Mouse (Mus musculus) forebrain, embryonic 14.5 days (tissue): Measurements from ENCODE around the gene Lrrc57. TPM values are rescaled to one million over a fixed set of nuclear protein-coding genes. Genes with fewer than 3 reads are reported as not detected.

Experiments used
- ATAC-seq: fragments of 200-750 bp; cut with Nextera tagmentation; 2 replicates; pipeline ENCODE4 v1.8.0; 2017; ENCODE audit warnings: mild to moderate bottlenecking, moderate library complexity
- DNase-seq: peaks from one replicate; pipeline ENCODE4 v3.0.0-alpha.2; 2015; ENCODE audit warnings: low spot score
- H3K27ac ChIP-seq: fragments of 300-500 bp; sonication (generic); 2 replicates; pipeline ENCODE4 v1.5.1; 2014; ENCODE audit warnings: low read depth, mild to moderate bottlenecking, control low read depth, low read length, moderate library complexity
- H3K27me3 ChIP-seq: fragments of 300-500 bp; sonication (generic); replicated peaks from 2 replicates; pipeline ENCODE4 v1.6.1; 2014; ENCODE audit warnings: low read length, control low read depth, mixed read lengths; ENCODE audit not compliant: control insufficient read depth, insufficient read depth
- H3K36me3 ChIP-seq: fragments of 300-500 bp; sonication (generic); 2 replicates; pipeline ENCODE4 v1.6.1; 2014; ENCODE audit warnings: low read length, control low read depth; ENCODE audit not compliant: control insufficient read depth, insufficient read depth
- H3K4me1 ChIP-seq: fragments of 300-500 bp; sonication (generic); 2 replicates; pipeline ENCODE4 v1.6.1; 2014; ENCODE audit warnings: antibody characterized with exemption, low read length, control low read depth; ENCODE audit not compliant: control insufficient read depth, insufficient read depth
- H3K4me2 ChIP-seq: fragments of 300-500 bp; sonication (generic); 2 replicates; pipeline ENCODE4 v1.6.1; 2014; ENCODE audit warnings: mild to moderate bottlenecking, control low read depth, low read length
- H3K4me3 ChIP-seq: fragments of 300-500 bp; sonication (generic); 2 replicates; pipeline ENCODE4 v1.5.1; 2014; ENCODE audit warnings: low read depth, low read length, control low read depth
- H3K9ac ChIP-seq: fragments of 300-500 bp; sonication (generic); 2 replicates; pipeline ENCODE4 v1.6.1; 2014; ENCODE audit warnings: mild to moderate bottlenecking, low read length, control low read depth, moderate library complexity
- H3K9me3 ChIP-seq: fragments of 300-500 bp; sonication (generic); replicated peaks from 2 replicates; pipeline ENCODE4 v1.6.1; 2016; ENCODE audit warnings: low read length, control low read depth, mixed read lengths; ENCODE audit not compliant: control insufficient read depth
- WGBS: fragments of 180-500 bp; shearing (Covaris S2); extraction: QIAGEN DNeasy Blood & Tissue Kit; methylation state at CpG from one replicate; pipeline ENCODE4 v1.1.7; 2014; 5-methylcytosine and 5-hydroxymethylcytosine counted together
- polyA plus RNA-seq: library from polyadenylated mRNA; unstranded; fragments of >200 nt; fragmentation: Nextera tagmentation; extraction: Ambion mirVana; gene quantifications from 2 replicates; pipeline ENCODE4 v1.2.1, GENCODE M21; 2014

The Lrrc57 gene
- polyA plus RNA-seq, 1 experiment from 2014 or later = 31.0 TPM

DNA sequence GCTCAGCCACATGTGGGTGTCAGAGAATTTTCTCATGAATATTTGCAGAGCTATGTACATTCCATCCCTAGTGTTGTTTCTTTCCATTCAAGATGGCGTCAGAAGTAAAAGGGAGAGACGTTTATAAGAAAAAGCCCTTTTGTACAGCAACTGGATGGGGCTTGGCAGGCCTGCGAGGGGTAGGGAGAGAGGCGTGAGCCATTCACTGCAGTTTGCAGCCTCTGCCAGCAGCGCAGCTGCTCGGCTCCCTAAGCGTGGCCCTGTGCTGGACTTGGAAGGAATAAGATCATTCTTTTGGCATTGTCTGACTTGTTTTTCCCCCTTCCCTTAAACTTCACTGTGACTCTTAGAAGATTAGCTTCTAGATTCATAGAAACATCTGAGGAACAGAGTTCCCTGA is 34.5 kb upstream of the Lrrc57 start:
- peak; percentile 67; the same call in 1 of the 2 replicates for ATAC-seq
- H3K4me3 ChIP-seq = no peak overlapping the region
- H3K4me2 ChIP-seq = no peak overlapping the region
- H3K27me3 ChIP-seq = no peaks in the 10 kb centered on the region
- peak; percentile 69 for DNase-seq
- H3K9me3 ChIP-seq = no peaks in the 10 kb centered on the region
- no peaks in the 10 kb centered on the region for H3K36me3 ChIP-seq
- no peak overlapping the region for H3K9ac ChIP-seq
- no peak overlapping the region for H3K27ac ChIP-seq
- WGBS = 35% methylated on average over 7 of the region's 7 CpGs
- H3K4me1 ChIP-seq = no peaks in the 10 kb centered on the region; the same call in 1 of the 2 replicates

GRCm38 (mm10) chr2:120640835-120641234 is 31.5 kb upstream of the Lrrc57 start:
- no peaks in the 10 kb centered on the region for H3K27me3 ChIP-seq
- no peak overlapping the region for H3K27ac ChIP-seq
- H3K9me3 ChIP-seq = no peaks in the 10 kb centered on the region
- H3K4me2 ChIP-seq = no peak overlapping the region
- no peak overlapping the region for H3K4me3 ChIP-seq
- no peaks in the 10 kb centered on the region for H3K36me3 ChIP-seq
- ATAC-seq (no peak), DNase-seq (no peak)
- no peak overlapping the region for H3K9ac ChIP-seq
- H3K4me1 ChIP-seq = no peaks in the 10 kb centered on the region; the same call in 1 of the 2 replicates
- 83% methylated on average over 8 of the region's 8 CpGs for WGBS

DNA sequence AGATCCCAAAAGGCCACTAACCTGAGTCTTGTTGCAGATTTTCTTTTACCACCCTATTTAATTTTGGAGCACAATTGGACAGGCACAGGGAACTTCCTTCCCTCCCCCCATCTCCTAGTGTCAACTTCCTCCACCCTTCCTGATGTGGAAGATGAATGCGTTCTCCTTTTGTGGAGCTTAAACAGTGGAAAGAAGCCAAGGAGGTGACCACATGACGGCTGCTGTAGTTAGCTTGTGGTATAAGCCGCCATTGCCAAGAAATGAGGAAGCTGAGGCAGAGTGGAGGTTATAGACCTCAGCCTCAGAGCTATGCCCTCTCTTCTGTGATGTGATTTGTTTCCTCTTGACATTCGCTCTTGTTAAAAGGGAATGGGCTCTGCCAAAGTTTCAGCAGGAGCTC is 22.6 kb upstream of the Lrrc57 start:
- WGBS = 87% methylated on average over 4 of the region's 4 CpGs
- no peaks in the 10 kb centered on the region for H3K36me3 ChIP-seq

DNA sequence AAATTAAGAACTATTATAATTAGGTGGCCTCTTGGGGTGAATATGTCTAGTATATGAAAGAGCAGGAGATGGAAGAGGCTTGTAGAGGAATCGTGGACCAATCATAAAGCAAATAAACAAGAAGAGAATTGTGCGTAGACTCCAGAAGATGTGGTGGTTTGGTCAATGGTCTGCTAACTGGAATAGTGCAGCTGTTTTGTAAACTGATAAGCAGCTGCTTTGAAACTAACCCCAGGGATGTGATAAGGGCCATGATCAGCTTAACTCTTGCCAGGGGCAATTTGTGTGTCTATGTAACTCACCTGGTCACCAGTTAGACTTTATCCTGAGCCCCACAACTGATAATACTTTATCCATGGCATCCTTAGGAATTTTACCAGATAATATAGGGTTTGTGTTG is 22.2 kb upstream of the Lrrc57 start:
- Histone ChIP-seq H3K9me3 (no peaks in the 10 kb centered on the region), H3K4me3 (no peak overlapping the region), H3K4me2 (no peak overlapping the region), H3K27ac (no peak overlapping the region), H3K4me1 (no peaks in the 10 kb centered on the region), H3K9ac (no peak overlapping the region), H3K27me3 (no peaks in the 10 kb centered on the region), H3K36me3 (no peaks in the 10 kb centered on the region)
- DNase-seq = no peak
- ATAC-seq = no peak
- WGBS = 94% methylated on average over 2 of the region's 2 CpGs

More for the DNA sequence above, 22.6 kb upstream of the Lrrc57 start:
- no peak overlapping the region for H3K27ac ChIP-seq
- H3K4me1 ChIP-seq = no peaks in the 10 kb centered on the region
- H3K27me3 ChIP-seq = no peaks in the 10 kb centered on the region
- no peak overlapping the region for H3K9ac ChIP-seq
- H3K4me2 ChIP-seq = no peak overlapping the region
- DNase-seq (no peak), ATAC-seq (no peak)
- no peaks in the 10 kb centered on the region for H3K9me3 ChIP-seq
- H3K4me3 ChIP-seq = no peak overlapping the region

GRCm38 (mm10) chr2:120630655-120631054 is 21.3 kb upstream of the Lrrc57 start:
- no peaks in the 10 kb centered on the region for H3K27me3 ChIP-seq
- no peaks in the 10 kb centered on the region for H3K4me1 ChIP-seq
- H3K9me3 ChIP-seq = no peaks in the 10 kb centered on the region
- DNase-seq (no peak), ATAC-seq (no peak)
- H3K27ac ChIP-seq = no peak overlapping the region
- no peaks in the 10 kb centered on the region for H3K36me3 ChIP-seq
- no peak overlapping the region for H3K4me2 ChIP-seq
- H3K4me3 ChIP-seq = no peak overlapping the region
- H3K9ac ChIP-seq = no peak overlapping the region
- WGBS = 80% methylated on average over 2 of the region's 2 CpGs

- Histone ChIP-seq H3K36me3 (no peaks in the 10 kb centered on the region), H3K4me3 (no peak overlapping the region), H3K27me3 (no peaks in the 10 kb centered on the region), H3K4me1 (no peaks in the 10 kb centered on the region), H3K9me3 (no peaks in the 10 kb centered on the region), H3K4me2 (no peak overlapping the region), H3K9ac (no peak overlapping the region), H3K27ac (no peak overlapping the region)
- 84% methylated on average over 2 of the region's 2 CpGs for WGBS
- ATAC-seq = no peak
- no peak for DNase-seq
Measured at GRCm38 (mm10) chr2:120630246-120630645, 20.9 kb upstream of the Lrrc57 start.

DNA sequence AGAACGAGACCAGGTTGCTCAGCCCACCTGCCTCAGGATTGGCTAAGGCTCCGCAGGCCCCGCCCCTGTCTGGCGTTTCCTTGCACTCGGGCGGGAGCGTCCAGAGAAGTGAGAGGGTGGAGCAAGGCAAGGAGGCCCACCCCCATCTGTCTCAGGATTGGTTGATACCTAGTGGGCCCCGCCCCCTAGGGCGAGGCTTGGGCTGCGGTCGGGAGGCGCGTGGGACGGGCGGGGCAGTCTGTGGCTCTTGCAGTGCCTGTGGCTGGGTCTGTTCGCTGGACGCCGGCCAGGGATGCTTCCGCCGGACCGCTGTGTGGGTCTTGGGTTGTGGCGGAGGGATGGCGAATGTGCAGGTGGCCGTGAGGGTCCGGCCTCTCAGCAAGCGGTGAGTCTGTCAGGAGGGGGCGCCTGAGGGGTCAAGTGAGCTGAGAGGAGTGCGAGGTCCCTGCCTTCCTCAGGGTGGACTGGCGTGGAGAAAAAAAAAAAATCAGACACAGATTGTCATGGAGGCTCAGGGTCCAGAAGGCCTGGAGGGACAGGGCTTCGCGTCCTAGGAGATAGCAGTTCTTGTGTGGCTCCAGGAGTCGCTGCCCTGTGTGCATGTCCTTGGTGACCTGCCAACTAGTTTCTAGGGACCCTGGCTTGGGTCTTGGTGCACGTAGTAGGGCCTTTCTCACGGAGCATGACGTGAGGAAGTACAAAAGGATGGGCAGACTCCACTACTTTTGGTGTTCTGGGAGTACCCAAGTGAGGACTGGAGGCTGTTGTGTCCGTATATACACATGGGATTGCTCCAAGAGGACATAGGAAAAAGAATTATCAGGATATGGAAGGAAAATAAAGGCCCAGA is 19.8 kb upstream of the Lrrc57 start, which contains the start of gene Stard9:
Gene Stard9 (plus strand): TSS at position 236 of the 850 bp plus-strand sequence.
- peak; percentile 100 for ATAC-seq

GRCm38 (mm10) chr2:120628076-120628865 is 19.0 kb upstream of the Lrrc57 start:
- peak overlapping the region; percentile 35; the same call in 1 of the 2 replicates for H3K9ac ChIP-seq

More for the DNA sequence above, 19.8 kb upstream of the Lrrc57 start, which contains the start of gene Stard9:
- H3K9me3 ChIP-seq = no peaks in the 10 kb centered on the region
- DNase-seq = peak; percentile 100
- no peaks in the 10 kb centered on the region for H3K36me3 ChIP-seq
- H3K4me1 ChIP-seq = no peaks in the 10 kb centered on the region
- WGBS = 1% methylated on average over 36 of the region's 36 CpGs
- H3K27me3 ChIP-seq = no peaks in the 10 kb centered on the region
- H3K4me3 ChIP-seq = peak within 1 kb of the TSS; percentile 45
- H3K27ac ChIP-seq = 0 out of 2 replicates have a peak within 1 kb of the TSS, but pooled peaks have one; percentile 40
- peak within 1 kb of the TSS; percentile 59 for H3K4me2 ChIP-seq
- H3K9ac ChIP-seq = peak within 1 kb of the TSS; percentile 60

More at GRCm38 (mm10) chr2:120628076-120628865, 19.0 kb upstream of the Lrrc57 start:
- H3K4me1 ChIP-seq = no peaks in the 10 kb centered on the region
- no peaks in the 10 kb centered on the region for H3K27me3 ChIP-seq
- H3K4me3 ChIP-seq = peak overlapping the region; percentile 45
- WGBS = 27% methylated on average over 10 of the region's 10 CpGs
- ATAC-seq (peak; percentile 19), DNase-seq (no peak)
- H3K27ac ChIP-seq = 0 out of 2 replicates have a peak overlapping the region, but pooled peaks have one; percentile 40
- peak overlapping the region; percentile 46 for H3K4me2 ChIP-seq
- H3K36me3 ChIP-seq = no peaks in the 10 kb centered on the region
- H3K9me3 ChIP-seq = no peaks in the 10 kb centered on the region
